Mouse (Mus musculus): Measurements from ENCODE around the gene Smarcc2. TPM values are rescaled to one million over a fixed set of nuclear protein-coding genes. Genes with fewer than 3 reads are reported as not detected.
A peak's percentile ranks its signal among the peaks of the same experiment; 100 is the strongest.

The Smarcc2 gene
- 136 and 168 TPM in 2 replicates for polyA plus RNA-seq (2015; fragmentation: Nextera tagmentation; extraction: Ambion mirVana)

- Histone ChIP-seq H3K27ac (ENCODE audit: low read depth, low read length) (peak within 1 kb of the TSS; percentile 98), H3K36me3 (ENCODE audit: control insufficient read depth, insufficient read depth, low read length) (peaks cover 13% of the 10 kb centered on the region), H3K4me1 (ENCODE audit: control insufficient read depth, insufficient read depth, low read depth, low read length) (peaks cover 10% of the 10 kb centered on the region), H3K27me3 (replicated peaks; ENCODE audit: control insufficient read depth, insufficient read depth, low read length) (no peaks in the 10 kb centered on the region), H3K9me3 (ENCODE audit: control insufficient read depth, low read length) (no peaks in the 10 kb centered on the region), H3K4me3 (ENCODE audit: low read length) (peak within 1 kb of the TSS; percentile 95), H3K4me2 (ENCODE audit: low read length) (peak within 1 kb of the TSS; percentile 85), H3K9ac (ENCODE audit: low read depth, low read length) (peak within 1 kb of the TSS; percentile 99)
- 0% methylated on average over 44 of the region's 86 CpGs for WGBS
- ATAC-seq, result peak; percentile 84
Measured at GRCm38 (mm10) chr10:128458719-128459408, at the start of gene Smarcc2. Smarcc2 (plus strand) TSS chr10:128459248.

GRCm38 (mm10) chr10:128409692-128410559 lies 49.1 kb upstream of the Smarcc2 start:
- H3K27ac ChIP-seq (ENCODE audit: low read depth, low read length), result peak overlapping the region; percentile 98
- peak overlapping the region; percentile 99 for H3K4me2 ChIP-seq (ENCODE audit: low read length)
- no peaks in the 10 kb centered on the region for H3K9me3 ChIP-seq (ENCODE audit: control insufficient read depth, low read length)
- peak; percentile 90 for ATAC-seq
- peaks cover 42% of the 10 kb centered on the region for H3K4me1 ChIP-seq (ENCODE audit: control insufficient read depth, insufficient read depth, low read depth, low read length)
- H3K27me3 ChIP-seq (replicated peaks; ENCODE audit: control insufficient read depth, insufficient read depth, low read length), result no peaks in the 10 kb centered on the region
- peaks cover 8% of the 10 kb centered on the region; the same call in 1 of the 2 replicates for H3K36me3 ChIP-seq (ENCODE audit: control insufficient read depth, insufficient read depth, low read length)
- H3K9ac ChIP-seq (ENCODE audit: low read depth, low read length), result peak overlapping the region; percentile 94
- peak overlapping the region; percentile 99 for H3K4me3 ChIP-seq (ENCODE audit: low read length)
- 9% methylated on average over 36 of the region's 36 CpGs for WGBS

- WGBS, result 25% methylated on average over 4 of the region's 4 CpGs
- no peak for ATAC-seq
- Histone ChIP-seq H3K36me3 (ENCODE audit: control insufficient read depth, insufficient read depth, low read length) (peaks cover 8% of the 10 kb centered on the region; the same call in 1 of the 2 replicates), H3K4me2 (ENCODE audit: low read length) (peak overlapping the region; percentile 99), H3K4me1 (ENCODE audit: control insufficient read depth, insufficient read depth, low read depth, low read length) (peaks cover 42% of the 10 kb centered on the region), H3K4me3 (ENCODE audit: low read length) (peak overlapping the region; percentile 99), H3K27me3 (replicated peaks; ENCODE audit: control insufficient read depth, insufficient read depth, low read length) (no peaks in the 10 kb centered on the region), H3K9ac (ENCODE audit: low read depth, low read length) (peak overlapping the region; percentile 94), H3K27ac (ENCODE audit: low read depth, low read length) (peak overlapping the region; percentile 98), H3K9me3 (ENCODE audit: control insufficient read depth, low read length) (no peaks in the 10 kb centered on the region)
Measured at GRCm38 (mm10) chr10:128410560-128410845, 48.5 kb upstream of the Smarcc2 start.

GRCm38 (mm10) chr10:128411211-128412054 lies 47.6 kb upstream of the Smarcc2 start, which contains the start of the genes Nabp2 and Rnf41:
Nabp2 (minus strand) TSS chr10:128411492.
Rnf41 (plus strand) TSS chr10:128411657.
- H3K4me3 ChIP-seq (ENCODE audit: low read length), result peak within 1 kb of the TSS; percentile 99
- WGBS, result 0% methylated on average over 50 of the region's 50 CpGs
- peaks cover 10% of the 10 kb centered on the region for H3K36me3 ChIP-seq (ENCODE audit: control insufficient read depth, insufficient read depth, low read length)
- peaks cover 42% of the 10 kb centered on the region for H3K4me1 ChIP-seq (ENCODE audit: control insufficient read depth, insufficient read depth, low read depth, low read length)
- no peaks in the 10 kb centered on the region for H3K9me3 ChIP-seq (ENCODE audit: control insufficient read depth, low read length)
- peak; percentile 91 for ATAC-seq
- peak within 1 kb of the TSS; percentile 99 for H3K4me2 ChIP-seq (ENCODE audit: low read length)
- no peaks in the 10 kb centered on the region for H3K27me3 ChIP-seq (replicated peaks; ENCODE audit: control insufficient read depth, insufficient read depth, low read length)
- peak within 1 kb of the TSS; percentile 98 for H3K27ac ChIP-seq (ENCODE audit: low read depth, low read length)
- H3K9ac ChIP-seq (ENCODE audit: low read depth, low read length), result peak within 1 kb of the TSS; percentile 94

- Histone ChIP-seq H3K9ac (ENCODE audit: low read depth, low read length) (peak overlapping the region; percentile 94), H3K4me1 (ENCODE audit: control insufficient read depth, insufficient read depth, low read depth, low read length) (peaks cover 42% of the 10 kb centered on the region), H3K9me3 (ENCODE audit: control insufficient read depth, low read length) (no peaks in the 10 kb centered on the region), H3K27ac (ENCODE audit: low read depth, low read length) (peak overlapping the region; percentile 98), H3K27me3 (replicated peaks; ENCODE audit: control insufficient read depth, insufficient read depth, low read length) (no peaks in the 10 kb centered on the region), H3K36me3 (ENCODE audit: control insufficient read depth, insufficient read depth, low read length) (peaks cover 15% of the 10 kb centered on the region), H3K4me3 (ENCODE audit: low read length) (peak overlapping the region; percentile 99), H3K4me2 (ENCODE audit: low read length) (peak overlapping the region; percentile 99)
- no peak for ATAC-seq
- WGBS, result under 1% methylated on average over 14 of the region's 14 CpGs
Measured at GRCm38 (mm10) chr10:128412055-128412381, 47.0 kb upstream of the Smarcc2 start.

- ATAC-seq, result no peak
- H3K27me3 ChIP-seq (replicated peaks; ENCODE audit: control insufficient read depth, insufficient read depth, low read length), result no peaks in the 10 kb centered on the region
Measured at GRCm38 (mm10) chr10:128412558-128412957, 46.5 kb upstream of the Smarcc2 start.

GRCm38 (mm10) chr10:128413076-128413475 lies 46.0 kb upstream of the Smarcc2 start:
- Histone ChIP-seq H3K36me3 (ENCODE audit: control insufficient read depth, insufficient read depth, low read length) (peaks cover 13% of the 10 kb centered on the region), H3K4me2 (ENCODE audit: low read length) (peak overlapping the region; percentile 99), H3K9me3 (ENCODE audit: control insufficient read depth, low read length) (no peaks in the 10 kb centered on the region), H3K4me1 (ENCODE audit: control insufficient read depth, insufficient read depth, low read depth, low read length) (peaks cover 38% of the 10 kb centered on the region), H3K9ac (ENCODE audit: low read depth, low read length) (peak overlapping the region; percentile 28; the same call in 1 of the 2 replicates), H3K4me3 (ENCODE audit: low read length) (peak overlapping the region; percentile 99; the same call in 1 of the 2 replicates), H3K27me3 (replicated peaks; ENCODE audit: control insufficient read depth, insufficient read depth, low read length) (no peaks in the 10 kb centered on the region), H3K27ac (ENCODE audit: low read depth, low read length) (no peak overlapping the region)
- no peak for ATAC-seq
- 47% methylated on average over 1 of the region's 1 CpGs for WGBS

More at GRCm38 (mm10) chr10:128412558-128412957, 46.5 kb upstream of the Smarcc2 start:
- peaks cover 16% of the 10 kb centered on the region for H3K36me3 ChIP-seq (ENCODE audit: control insufficient read depth, insufficient read depth, low read length)
- H3K27ac ChIP-seq (ENCODE audit: low read depth, low read length), result peak overlapping the region; percentile 98
- H3K4me3 ChIP-seq (ENCODE audit: low read length), result peak overlapping the region; percentile 99
- peaks cover 42% of the 10 kb centered on the region for H3K4me1 ChIP-seq (ENCODE audit: control insufficient read depth, insufficient read depth, low read depth, low read length)
- WGBS, result 17% methylated on average over 1 of the region's 1 CpGs
- peak overlapping the region; percentile 99 for H3K4me2 ChIP-seq (ENCODE audit: low read length)
- H3K9me3 ChIP-seq (ENCODE audit: control insufficient read depth, low read length), result no peaks in the 10 kb centered on the region
- H3K9ac ChIP-seq (ENCODE audit: low read depth, low read length), result peak overlapping the region; percentile 94

GRCm38 (mm10) chr10:128414848-128415247 lies 44.2 kb upstream of the Smarcc2 start:
- H3K9ac ChIP-seq (ENCODE audit: low read depth, low read length), result no peak overlapping the region
- 96% methylated on average over 5 of the region's 5 CpGs for whole genome bisulfite sequencing
- no peak overlapping the region for H3K4me2 ChIP-seq (ENCODE audit: low read length)
- H3K27ac ChIP-seq (ENCODE audit: low read depth, low read length), result no peak overlapping the region
- H3K36me3 ChIP-seq (ENCODE audit: control insufficient read depth, insufficient read depth, low read length), result peaks cover 24% of the 10 kb centered on the region
- no peak overlapping the region for H3K4me3 ChIP-seq (ENCODE audit: low read length)
- H3K9me3 ChIP-seq (ENCODE audit: control insufficient read depth, low read length), result no peaks in the 10 kb centered on the region
- H3K27me3 ChIP-seq (replicated peaks; ENCODE audit: control insufficient read depth, insufficient read depth, low read length), result no peaks in the 10 kb centered on the region
- peaks cover 29% of the 10 kb centered on the region for H3K4me1 ChIP-seq (ENCODE audit: control insufficient read depth, insufficient read depth, low read depth, low read length)
- no peak for ATAC-seq
